Mouse (Mus musculus) layer of hippocampus, postnatal 25 days (tissue): ENCODE results near the gene Npas3. TPM values are rescaled to one million over a fixed set of nuclear protein-coding genes. Genes with fewer than 3 reads are reported as not detected.
A peak's percentile ranks its signal among the peaks of the same experiment; 100 is the strongest.

ENCODE experiments used
- DNase-seq, 2 experiments: peaks; one replicate each; pipeline ENCODE4 v3.0.0; 2022; ENCODE audit warnings: mixed read lengths in 2 of 2, low spot score in 1 of 2; ENCODE audit errors: extremely low spot score in 1 of 2
- total RNA-seq, 2 experiments: library from RNA; stranded (reverse); gene quantifications; 2 replicates each; pipeline ENCODE4 v1.2.3; 2021

Npas3 gene
- total RNA-seq, 2 experiments from 2014 or later = 26.4 to 37.1 TPM

GRCm38 (mm10) chr12:53962004-53962403 is 713.5 kb downstream of the Npas3 start:
- no peak for DNase-seq

- DNase-seq = no peak
These were observed 715.1 kb downstream of the Npas3 start for GRCm38 (mm10) chr12:53963534-53963933.

- no peak for DNase-seq
These were observed 721.1 kb downstream of the Npas3 start for GRCm38 (mm10) chr12:53969378-53970174.

- DNase-seq = no peak
These were observed 722.2 kb downstream of the Npas3 start for GRCm38 (mm10) chr12:53970721-53971120.

- DNase-seq = no peak
These were observed 724.9 kb downstream of the Npas3 start for GRCm38 (mm10) chr12:53973414-53973813.

- peak in 1 of 2 experiments; percentile 27 for DNase-seq
These were observed 733.4 kb downstream of the Npas3 start for GRCm38 (mm10) chr12:53981575-53982507.

- DNase-seq = no peak
These were observed 735.5 kb downstream of the Npas3 start for GRCm38 (mm10) chr12:53983946-53984345.

GRCm38 (mm10) chr12:53985851-53986842 is 737.7 kb downstream of the Npas3 start:
- no peak for DNase-seq

GRCm38 (mm10) chr12:53992411-53992810 is 743.9 kb downstream of the Npas3 start:
- no peak for DNase-seq

- no peak for DNase-seq
These were observed 747.2 kb downstream of the Npas3 start for GRCm38 (mm10) chr12:53995710-53996109.

- DNase-seq = no peak
These were observed 748.7 kb downstream of the Npas3 start for GRCm38 (mm10) chr12:53997141-53997540.

- DNase-seq = no peak
These were observed 751.5 kb downstream of the Npas3 start for GRCm38 (mm10) chr12:53999647-54000637.

GRCm38 (mm10) chr12:54002496-54002895 is 754.0 kb downstream of the Npas3 start:
- no peak for DNase-seq

- DNase-seq = no peak
These were observed 756.1 kb downstream of the Npas3 start for GRCm38 (mm10) chr12:54004606-54005005.

- no peak for DNase-seq
These were observed 757.1 kb downstream of the Npas3 start for GRCm38 (mm10) chr12:54005546-54005945.

GRCm38 (mm10) chr12:54015304-54015703 is 766.8 kb downstream of the Npas3 start:
- DNase-seq = no peak

- no peak for DNase-seq
These were observed 769.5 kb downstream of the Npas3 start for GRCm38 (mm10) chr12:54017949-54018348.

- DNase-seq = no peak
These were observed 771.5 kb downstream of the Npas3 start for GRCm38 (mm10) chr12:54019979-54020378.
